Mouse (Mus musculus): ENCODE results near the gene 8030411F24Rik. TPM values are rescaled to one million over a fixed set of nuclear protein-coding genes. Genes with fewer than 3 reads are reported as not detected.
"Not testable (repeated sequence)": the region's sequence is repeated elsewhere in the genome, so short reads cannot be mapped to it uniquely, and the experiment has no call there.

8030411F24Rik gene
- not detected in 2 replicates for polyA plus RNA-seq (2016; fragmentation: Nextera tagmentation; extraction: Ambion mirVana)

DNA sequence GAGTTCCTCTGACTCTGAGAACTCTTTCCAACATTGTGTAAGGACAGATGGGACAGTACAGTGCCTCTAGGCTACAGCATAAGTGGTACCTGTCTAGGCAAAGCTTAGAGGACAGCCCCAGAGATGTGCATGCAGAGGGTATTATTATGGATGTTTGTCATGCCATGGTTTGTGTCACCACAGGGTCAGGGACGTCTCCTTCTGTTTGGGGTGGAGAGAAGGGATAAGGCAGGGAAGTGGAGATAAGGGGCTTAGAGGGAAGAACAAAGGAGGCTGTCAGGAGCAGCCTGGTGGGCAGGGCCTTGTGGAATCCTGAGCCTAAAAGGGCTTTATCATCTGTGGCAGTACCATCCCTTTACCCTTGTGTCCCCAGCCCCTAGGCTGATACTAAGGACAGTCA is at the start of gene 8030411F24Rik:
Gene 8030411F24Rik, plus strand, starts transcription at position 301 of the 400 bp plus-strand sequence.
- no peaks in the 10 kb centered on the region for H3K4me1 ChIP-seq
- no peak for DNase-seq (ENCODE audit: extremely low spot score, low spot score)
- no peaks in the 10 kb centered on the region for H3K27me3 ChIP-seq (ENCODE audit: poor library complexity, severe bottlenecking)
- H3K36me3 ChIP-seq (replicated peaks), result no peaks in the 10 kb centered on the region
- no peak within 1 kb of the TSS for H3K4me3 ChIP-seq
- no peak within 1 kb of the TSS for H3K27ac ChIP-seq
- no peaks in the 10 kb centered on the region for H3K9me3 ChIP-seq
- 19% methylated on average over 1 of the region's 1 CpGs for WGBS

- no peaks in the 10 kb centered on the region for H3K36me3 ChIP-seq (replicated peaks)
- DNase-seq (ENCODE audit: extremely low spot score, low spot score), result peak; percentile 94
- no peaks in the 10 kb centered on the region for H3K27me3 ChIP-seq (ENCODE audit: poor library complexity, severe bottlenecking)
- 3% methylated on average over 18 of the region's 18 CpGs for WGBS
- H3K4me1 ChIP-seq, result peaks cover 15% of the 10 kb centered on the region
- H3K4me3 ChIP-seq, result peak within 1 kb of the TSS; percentile 80
- peak within 1 kb of the TSS; percentile 87 for H3K27ac ChIP-seq
- peaks cover 14% of the 10 kb centered on the region for H3K9me3 ChIP-seq
Measured at GRCm38 (mm10) chr2:148732327-148733000, 49.3 kb upstream of the 8030411F24Rik start, which contains the start of gene Napb. TSS of gene Napb (minus strand) at chr2:148732467.

GRCm38 (mm10) chr2:148743001-148743400 is 38.8 kb upstream of the 8030411F24Rik start:
- DNase-seq (ENCODE audit: extremely low spot score, low spot score), result no peak
- H3K4me1 ChIP-seq, result no peaks in the 10 kb centered on the region
- 91% methylated on average over 3 of the region's 3 CpGs for WGBS
- no peak overlapping the region for H3K4me3 ChIP-seq
- H3K27ac ChIP-seq, result no peak overlapping the region
- H3K36me3 ChIP-seq (replicated peaks), result no peaks in the 10 kb centered on the region
- no peaks in the 10 kb centered on the region for H3K9me3 ChIP-seq
- no peaks in the 10 kb centered on the region for H3K27me3 ChIP-seq (ENCODE audit: poor library complexity, severe bottlenecking)

DNA sequence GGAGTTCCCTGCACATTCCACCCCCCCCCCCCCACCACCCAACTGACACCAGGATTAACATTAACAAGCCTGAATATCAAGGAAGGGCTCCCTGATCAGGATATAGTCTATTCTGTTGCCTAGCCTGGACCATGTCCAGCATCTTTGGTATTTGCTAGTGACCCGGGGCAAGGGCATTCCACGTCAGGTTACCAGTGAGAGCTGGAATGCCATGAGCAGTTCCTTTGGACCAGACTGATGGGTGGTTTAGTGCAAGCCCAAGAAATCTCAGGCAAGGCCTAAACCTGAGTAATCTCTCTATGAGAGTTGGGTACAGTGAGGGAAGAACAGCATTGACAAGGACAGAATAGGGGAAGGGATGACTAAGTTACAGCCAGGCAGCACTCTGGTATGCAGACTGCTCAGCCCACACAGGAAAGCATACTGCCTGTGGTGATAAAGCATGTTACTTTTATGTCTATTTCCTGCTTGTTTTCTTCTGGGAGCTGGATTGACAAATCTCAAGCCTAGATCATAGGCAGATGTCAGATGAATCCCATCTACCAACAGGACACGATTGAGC is 37.9 kb upstream of the 8030411F24Rik start:
- H3K4me1 ChIP-seq, result no peaks in the 10 kb centered on the region
- no peaks in the 10 kb centered on the region for H3K36me3 ChIP-seq (replicated peaks)
- H3K27ac ChIP-seq, result no peak overlapping the region
- DNase-seq (ENCODE audit: extremely low spot score, low spot score), result no peak
- WGBS, result 78% methylated on average over 3 of the region's 3 CpGs
- H3K27me3 ChIP-seq (ENCODE audit: poor library complexity, severe bottlenecking), result no peaks in the 10 kb centered on the region
- H3K4me3 ChIP-seq, result no peak overlapping the region
- H3K9me3 ChIP-seq, result no peaks in the 10 kb centered on the region

DNA sequence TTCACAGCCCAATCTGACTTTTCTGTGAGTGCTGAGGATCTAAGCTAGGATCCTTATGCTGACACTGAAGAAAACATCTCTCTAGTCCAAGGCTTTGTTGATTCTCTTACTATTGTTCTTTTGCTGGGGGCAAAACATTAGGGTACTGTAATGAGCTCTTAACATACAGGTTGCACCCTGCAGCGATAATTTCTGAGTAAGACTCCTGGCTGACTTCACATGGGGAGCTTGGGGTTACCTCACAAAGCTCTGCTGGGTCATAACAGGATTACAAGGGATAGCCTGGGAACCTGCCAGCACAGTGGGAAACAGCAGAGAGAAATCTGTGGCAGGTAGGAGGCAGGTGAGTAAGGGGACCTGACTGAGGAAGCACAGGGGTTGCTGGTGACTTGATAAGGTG is 31.8 kb upstream of the 8030411F24Rik start, which contains the start of gene Cstl1:
Gene Cstl1, plus strand, starts transcription at position 301 of the 400 bp plus-strand sequence.
- 84% methylated on average over 1 of the region's 1 CpGs for WGBS
- Histone ChIP-seq H3K27me3 (ENCODE audit: poor library complexity, severe bottlenecking) (no peaks in the 10 kb centered on the region), H3K36me3 (replicated peaks) (no peaks in the 10 kb centered on the region), H3K4me3 (no peak within 1 kb of the TSS), H3K9me3 (no peaks in the 10 kb centered on the region), H3K27ac (no peak within 1 kb of the TSS), H3K4me1 (0 out of 2 replicates have a peak, but pooled peaks cover 2% of the 10 kb centered on the region)
- DNase-seq (ENCODE audit: extremely low spot score, low spot score), result no peak

DNA sequence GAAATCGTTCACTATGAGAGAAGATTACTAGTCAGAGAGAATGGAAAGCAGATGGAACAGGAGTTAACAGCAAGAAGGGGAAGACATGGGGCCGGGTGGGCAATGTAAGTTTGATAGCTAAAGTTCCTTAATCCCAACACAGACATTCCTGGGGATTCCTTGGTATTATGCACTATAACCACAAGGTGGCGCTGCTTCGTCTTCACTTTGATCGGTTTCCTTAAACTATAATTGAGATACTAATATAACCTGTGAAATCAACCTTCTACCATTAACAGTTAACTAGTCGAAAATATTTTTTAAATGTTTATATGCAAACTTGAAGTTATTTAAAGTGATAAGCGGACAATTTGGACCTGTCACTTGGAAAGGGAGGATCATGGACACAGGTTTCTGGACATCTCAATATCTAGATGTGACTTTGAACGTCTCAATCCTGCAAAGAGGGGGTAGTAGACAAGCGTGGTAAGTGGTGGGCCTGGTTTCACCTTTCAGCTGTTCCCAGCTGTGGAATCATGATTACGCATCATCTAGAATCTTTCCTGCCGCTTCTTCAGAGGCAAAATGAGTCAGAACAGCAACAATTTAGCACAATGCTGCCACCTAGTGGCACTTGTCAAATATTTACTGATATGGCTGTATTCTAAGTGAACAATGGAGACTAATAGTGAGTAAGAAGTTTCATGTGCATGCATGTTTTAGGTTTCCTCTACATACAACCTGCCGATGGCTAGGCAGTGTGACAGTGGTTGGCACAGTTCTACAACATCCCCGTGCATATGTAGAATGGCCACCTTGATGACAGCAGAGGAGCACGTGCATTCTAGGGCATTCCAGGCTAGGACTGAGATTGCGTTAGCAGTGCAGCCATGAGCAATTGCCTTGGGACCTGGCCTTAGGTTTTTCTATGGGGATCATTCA is 29.7 kb upstream of the 8030411F24Rik start:
- Histone ChIP-seq H3K4me1 (0 out of 2 replicates have a peak, but pooled peaks cover 2% of the 10 kb centered on the region), H3K9me3 (no peaks in the 10 kb centered on the region), H3K27ac (no peak overlapping the region), H3K4me3 (peak overlapping the region; percentile 46), H3K27me3 (ENCODE audit: poor library complexity, severe bottlenecking) (no peaks in the 10 kb centered on the region), H3K36me3 (replicated peaks) (no peaks in the 10 kb centered on the region)
- 20% methylated on average over 15 of the region's 15 CpGs for WGBS
- peak; percentile 66 for DNase-seq (ENCODE audit: extremely low spot score, low spot score)

- DNase-seq (ENCODE audit: extremely low spot score, low spot score), result no peak
- Histone ChIP-seq H3K4me1 (0 out of 2 replicates have a peak, but pooled peaks cover 2% of the 10 kb centered on the region), H3K27me3 (ENCODE audit: poor library complexity, severe bottlenecking) (no peaks in the 10 kb centered on the region), H3K27ac (no peak overlapping the region), H3K9me3 (no peaks in the 10 kb centered on the region), H3K36me3 (replicated peaks) (no peaks in the 10 kb centered on the region), H3K4me3 (no peak overlapping the region)
- WGBS, result 84% methylated on average over 1 of the region's 1 CpGs
Measured at GRCm38 (mm10) chr2:148754310-148754846, 27.4 kb upstream of the 8030411F24Rik start.

GRCm38 (mm10) chr2:148763648-148764388 is 18.0 kb upstream of the 8030411F24Rik start:
- WGBS, result 100% methylated on average over 1 of the region's 1 CpGs
- H3K36me3 ChIP-seq (replicated peaks), result no peaks in the 10 kb centered on the region
- no peak for DNase-seq (ENCODE audit: extremely low spot score, low spot score)
- H3K27ac ChIP-seq, result no peak overlapping the region
- no peak overlapping the region for H3K4me3 ChIP-seq
- no peaks in the 10 kb centered on the region for H3K4me1 ChIP-seq
- H3K27me3 ChIP-seq (ENCODE audit: poor library complexity, severe bottlenecking), result no peaks in the 10 kb centered on the region
- H3K9me3 ChIP-seq, result no peaks in the 10 kb centered on the region

- not testable (repeated sequence) for H3K9me3 ChIP-seq; H3K4me1 ChIP-seq; DNase-seq (ENCODE audit: extremely low spot score, low spot score); H3K36me3 ChIP-seq (replicated peaks); H3K4me3 ChIP-seq; H3K27ac ChIP-seq; H3K27me3 ChIP-seq (ENCODE audit: poor library complexity, severe bottlenecking)
- WGBS, result 84% methylated on average over 4 of the region's 4 CpGs
Measured at GRCm38 (mm10) chr2:148771397-148771796, 10.4 kb upstream of the 8030411F24Rik start, which contains the start of gene Cst11. TSS of gene Cst11 (minus strand) at chr2:148771497.

GRCm38 (mm10) chr2:148789142-148789541 is 7.3 kb downstream of the 8030411F24Rik start, which contains the start of gene Cst12:
TSS of gene Cst12 (plus strand) at chr2:148789361.
- Histone ChIP-seq H3K27ac (no peak within 1 kb of the TSS), H3K36me3 (replicated peaks) (no peaks in the 10 kb centered on the region), H3K4me1 (no peaks in the 10 kb centered on the region), H3K27me3 (ENCODE audit: poor library complexity, severe bottlenecking) (no peaks in the 10 kb centered on the region), H3K9me3 (no peaks in the 10 kb centered on the region), H3K4me3 (no peak within 1 kb of the TSS)
- DNase-seq (ENCODE audit: extremely low spot score, low spot score), result no peak
- WGBS, result 90% methylated on average over 6 of the region's 6 CpGs

- no peaks in the 10 kb centered on the region for H3K27me3 ChIP-seq (ENCODE audit: poor library complexity, severe bottlenecking)
- WGBS, result 92% methylated on average over 1 of the region's 1 CpGs
Measured at GRCm38 (mm10) chr2:148798485-148798884, 16.7 kb downstream of the 8030411F24Rik start, which contains the start of gene Cst8. TSS of gene Cst8 (plus strand) at chr2:148798785.

More at GRCm38 (mm10) chr2:148798485-148798884, 16.7 kb downstream of the 8030411F24Rik start, which contains the start of gene Cst8:
- Histone ChIP-seq H3K9me3 (no peaks in the 10 kb centered on the region), H3K4me1 (no peaks in the 10 kb centered on the region), H3K27ac (no peak within 1 kb of the TSS), H3K4me3 (no peak within 1 kb of the TSS), H3K36me3 (replicated peaks) (no peaks in the 10 kb centered on the region)
- DNase-seq (ENCODE audit: extremely low spot score, low spot score), result no peak

Measured in forebrain, embryonic 10.5 days (tissue).